Mouse (Mus musculus): ENCODE measurements at regions not wholly inside any gene's neighbourhood (a gene's known extent, or its start where the extent isn't known, plus 50 kb on each side); places are given as distances from the start of the nearest gene placed in this dataset.

GRCm38 (mm10) chr4:62780409-62780808 lies 185.0 kb upstream of the Zfp618 start:
- TF ChIP-seq EP300 (IDR thresholded peaks at IDR 0.05; ENCODE audit: low read depth) (no peak), CTCF (IDR thresholded peaks at IDR 0.05; ENCODE audit: low read depth) (peak; percentile 90)
- Histone ChIP-seq H3K4me1 (ENCODE audit: control insufficient read depth, insufficient read depth) (no peaks in the 10 kb centered on the region), H3K27ac (ENCODE audit: low read depth) (no peak overlapping the region)

GRCm38 (mm10) chr4:62780837-62781236 lies 184.5 kb upstream of the Zfp618 start:
- Histone ChIP-seq H3K27me3 (ENCODE audit: control insufficient read depth, insufficient read depth, low read length) (peaks cover 5% of the 10 kb centered on the region; the same call in 1 of the 2 replicates), H3K9ac (replicated peaks; ENCODE audit: low read depth, low read length) (peak overlapping the region; percentile 26; the same call in 1 of the 2 replicates), H3K27ac (ENCODE audit: low read depth) (no peak overlapping the region), H3K4me3 (ENCODE audit: low read depth, low read length) (peak overlapping the region; percentile 41), H3K4me2 (ENCODE audit: low read depth, low read length) (peak overlapping the region; percentile 74), H3K4me1 (ENCODE audit: control insufficient read depth, insufficient read depth) (no peaks in the 10 kb centered on the region), H3K36me3 (replicated peaks; ENCODE audit: control insufficient read depth, insufficient read depth, low read length) (no peaks in the 10 kb centered on the region), H3K9me3 (replicated peaks; ENCODE audit: control insufficient read depth, low read length) (no peaks in the 10 kb centered on the region)
- 40% methylated on average over 10 of the region's 11 CpGs for WGBS
- no peak for TF ChIP-seq EP300 (IDR thresholded peaks at IDR 0.05; ENCODE audit: low read depth)
- no peak for TF ChIP-seq CTCF (IDR thresholded peaks at IDR 0.05; ENCODE audit: low read depth)
- DNase-seq (ENCODE audit: low spot score) (no peak), ATAC-seq (ENCODE audit: insufficient read depth, low read depth) (no peak)

More at GRCm38 (mm10) chr4:62780409-62780808, 185.0 kb upstream of the Zfp618 start:
- 1% methylated on average over 15 of the region's 15 CpGs for WGBS
- Histone ChIP-seq H3K4me3 (ENCODE audit: low read depth, low read length) (peak overlapping the region; percentile 41), H3K4me2 (ENCODE audit: low read depth, low read length) (peak overlapping the region; percentile 74), H3K9me3 (replicated peaks; ENCODE audit: control insufficient read depth, low read length) (no peaks in the 10 kb centered on the region), H3K27me3 (ENCODE audit: control insufficient read depth, insufficient read depth, low read length) (peaks cover 5% of the 10 kb centered on the region; the same call in 1 of the 2 replicates), H3K9ac (replicated peaks; ENCODE audit: low read depth, low read length) (no peak overlapping the region), H3K36me3 (replicated peaks; ENCODE audit: control insufficient read depth, insufficient read depth, low read length) (no peaks in the 10 kb centered on the region)
- DNase-seq (ENCODE audit: low spot score) = peak; percentile 76
- ATAC-seq (ENCODE audit: insufficient read depth, low read depth) = peak; percentile 78

GRCm38 (mm10) chr4:62781309-62781800 lies 184.0 kb upstream of the Zfp618 start:
- 36% methylated on average over 8 of the region's 8 CpGs for WGBS

GRCm38 (mm10) chr4:62785711-62786110 lies 179.7 kb upstream of the Zfp618 start:
- TF ChIP-seq CTCF (IDR thresholded peaks at IDR 0.05; ENCODE audit: low read depth) (no peak), EP300 (IDR thresholded peaks at IDR 0.05; ENCODE audit: low read depth) (no peak)
- Histone ChIP-seq H3K9me3 (replicated peaks; ENCODE audit: control insufficient read depth, low read length) (no peaks in the 10 kb centered on the region), H3K27ac (ENCODE audit: low read depth) (no peak overlapping the region), H3K36me3 (replicated peaks; ENCODE audit: control insufficient read depth, insufficient read depth, low read length) (no peaks in the 10 kb centered on the region), H3K27me3 (ENCODE audit: control insufficient read depth, insufficient read depth, low read length) (peaks cover 5% of the 10 kb centered on the region; the same call in 1 of the 2 replicates), H3K4me2 (ENCODE audit: low read depth, low read length) (no peak overlapping the region), H3K4me1 (ENCODE audit: control insufficient read depth, insufficient read depth) (no peaks in the 10 kb centered on the region), H3K9ac (replicated peaks; ENCODE audit: low read depth, low read length) (no peak overlapping the region), H3K4me3 (ENCODE audit: low read depth, low read length) (no peak overlapping the region)
- WGBS = 84% methylated on average over 7 of the region's 7 CpGs
- ATAC-seq (ENCODE audit: insufficient read depth, low read depth) (no peak), DNase-seq (ENCODE audit: low spot score) (no peak)

More at GRCm38 (mm10) chr4:62781309-62781800, 184.0 kb upstream of the Zfp618 start:
- ATAC-seq (ENCODE audit: insufficient read depth, low read depth) = no peak
- Histone ChIP-seq H3K9me3 (replicated peaks; ENCODE audit: control insufficient read depth, low read length) (no peaks in the 10 kb centered on the region), H3K9ac (replicated peaks; ENCODE audit: low read depth, low read length) (no peak overlapping the region), H3K4me2 (ENCODE audit: low read depth, low read length) (no peak overlapping the region), H3K4me3 (ENCODE audit: low read depth, low read length) (no peak overlapping the region), H3K27me3 (ENCODE audit: control insufficient read depth, insufficient read depth, low read length) (peaks cover 5% of the 10 kb centered on the region; the same call in 1 of the 2 replicates), H3K36me3 (replicated peaks; ENCODE audit: control insufficient read depth, insufficient read depth, low read length) (no peaks in the 10 kb centered on the region), H3K4me1 (ENCODE audit: control insufficient read depth, insufficient read depth) (no peaks in the 10 kb centered on the region), H3K27ac (ENCODE audit: low read depth) (no peak overlapping the region)
- no peak for DNase-seq (ENCODE audit: low spot score)
- no peak for TF ChIP-seq EP300 (IDR thresholded peaks at IDR 0.05; ENCODE audit: low read depth)
- no peak for TF ChIP-seq CTCF (IDR thresholded peaks at IDR 0.05; ENCODE audit: low read depth)

- WGBS = 68% methylated on average over 4 of the region's 4 CpGs
- Histone ChIP-seq H3K36me3 (replicated peaks; ENCODE audit: control insufficient read depth, insufficient read depth, low read length) (no peaks in the 10 kb centered on the region), H3K27ac (ENCODE audit: low read depth) (no peak overlapping the region), H3K9me3 (replicated peaks; ENCODE audit: control insufficient read depth, low read length) (no peaks in the 10 kb centered on the region), H3K4me1 (ENCODE audit: control insufficient read depth, insufficient read depth) (no peaks in the 10 kb centered on the region), H3K9ac (replicated peaks; ENCODE audit: low read depth, low read length) (no peak overlapping the region), H3K4me2 (ENCODE audit: low read depth, low read length) (no peak overlapping the region), H3K4me3 (ENCODE audit: low read depth, low read length) (no peak overlapping the region), H3K27me3 (ENCODE audit: control insufficient read depth, insufficient read depth, low read length) (no peaks in the 10 kb centered on the region)
- no peak for ATAC-seq (ENCODE audit: insufficient read depth, low read depth)
- TF ChIP-seq CTCF (IDR thresholded peaks at IDR 0.05; ENCODE audit: low read depth) (no peak), EP300 (IDR thresholded peaks at IDR 0.05; ENCODE audit: low read depth) (no peak)
- DNase-seq (ENCODE audit: low spot score) = no peak
These were observed 175.7 kb upstream of the Zfp618 start for GRCm38 (mm10) chr4:62789696-62790095.

- Histone ChIP-seq H3K4me1 (ENCODE audit: control insufficient read depth, insufficient read depth) (no peaks in the 10 kb centered on the region), H3K9ac (replicated peaks; ENCODE audit: low read depth, low read length) (no peak overlapping the region), H3K4me2 (ENCODE audit: low read depth, low read length) (no peak overlapping the region), H3K36me3 (replicated peaks; ENCODE audit: control insufficient read depth, insufficient read depth, low read length) (no peaks in the 10 kb centered on the region), H3K27me3 (ENCODE audit: control insufficient read depth, insufficient read depth, low read length) (no peaks in the 10 kb centered on the region), H3K4me3 (ENCODE audit: low read depth, low read length) (no peak overlapping the region), H3K9me3 (replicated peaks; ENCODE audit: control insufficient read depth, low read length) (no peaks in the 10 kb centered on the region), H3K27ac (ENCODE audit: low read depth) (no peak overlapping the region)
- 63% methylated on average over 5 of the region's 5 CpGs for WGBS
- DNase-seq (ENCODE audit: low spot score) (no peak), ATAC-seq (ENCODE audit: insufficient read depth, low read depth) (no peak)
- no peak for TF ChIP-seq EP300 (IDR thresholded peaks at IDR 0.05; ENCODE audit: low read depth)
- no peak for TF ChIP-seq CTCF (IDR thresholded peaks at IDR 0.05; ENCODE audit: low read depth)
These were observed 171.8 kb upstream of the Zfp618 start for GRCm38 (mm10) chr4:62793582-62793981.
